Mouse (Mus musculus): Measurements from ENCODE around the gene Zfyve19.

- no peak for TF ChIP-seq CTCF (IDR thresholded peaks at IDR 0.05; ENCODE audit: control insufficient read depth, insufficient read depth, insufficient read length)
- TF ChIP-seq MYOD1 (IDR thresholded peaks at IDR 0.05; ENCODE audit: control insufficient read depth, insufficient read length, low read depth), result no peak
- TF ChIP-seq MYOG (IDR thresholded peaks at IDR 0.05; ENCODE audit: control insufficient read depth, extremely low read depth, insufficient read length), result no peak
- TF ChIP-seq MAX (IDR thresholded peaks at IDR 0.05), result no peak
- no peak for TF ChIP-seq CEBPB (IDR thresholded peaks at IDR 0.05; ENCODE audit: low read depth)
Observed at GRCm38 (mm10) chr2:119198049-119198448, 10.4 kb upstream of the Zfyve19 start.
